Mouse (Mus musculus) Muller cell, postnatal 12 days (primary cell): ENCODE results near the gene Gxylt2.
A peak's percentile ranks its signal among the peaks of the same experiment; 100 is the strongest.

Source experiments
- DNase-seq: peaks from one replicate; pipeline ENCODE4 v3.0.0-alpha.2; 2015; ENCODE audit errors: inconsistent ontology term

Gxylt2 gene

DNA sequence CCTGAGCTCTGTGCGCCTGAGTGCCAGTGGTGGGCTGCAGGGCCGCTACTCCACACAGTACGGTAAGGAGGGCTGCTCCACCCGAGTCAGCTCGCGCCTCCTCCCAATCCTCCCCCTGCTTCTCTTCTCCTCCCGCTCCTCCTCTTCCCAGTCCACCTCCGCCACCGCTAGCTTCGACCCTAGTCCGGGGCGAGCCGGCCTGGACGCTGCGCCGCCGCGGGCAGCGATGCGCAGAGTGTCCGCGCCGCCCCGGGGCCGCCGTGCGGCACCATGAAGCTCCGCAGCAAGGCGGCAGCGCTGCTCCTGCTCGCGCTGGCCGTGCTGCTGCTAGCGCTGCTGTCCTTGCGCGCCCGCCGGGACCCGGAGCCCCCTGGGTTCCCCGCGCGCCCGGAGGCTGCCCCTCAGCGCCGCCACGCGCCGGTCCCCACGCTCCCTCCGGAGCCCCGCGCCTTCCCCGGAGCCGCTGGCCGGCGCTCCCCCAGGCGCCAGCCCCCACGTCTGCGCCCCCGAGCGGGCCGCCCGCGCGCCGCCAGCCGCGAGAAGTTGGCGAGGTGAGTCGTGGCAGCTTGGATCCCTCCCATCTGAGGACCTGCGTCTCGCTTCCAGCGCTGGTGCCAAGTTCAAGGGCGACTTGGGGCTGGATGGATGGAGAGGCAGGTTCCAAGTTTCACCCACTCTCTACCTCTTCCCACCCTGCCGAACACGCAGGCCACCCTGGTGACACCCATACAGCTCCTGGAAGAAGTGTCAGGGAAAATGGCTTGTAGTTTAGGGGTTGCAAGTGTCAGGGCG, at the start of gene Gxylt2:
Gene Gxylt2, plus strand, starts transcription at position 161 of the 792 bp plus-strand sequence.
- DNase-seq = peak; percentile 73

DNA sequence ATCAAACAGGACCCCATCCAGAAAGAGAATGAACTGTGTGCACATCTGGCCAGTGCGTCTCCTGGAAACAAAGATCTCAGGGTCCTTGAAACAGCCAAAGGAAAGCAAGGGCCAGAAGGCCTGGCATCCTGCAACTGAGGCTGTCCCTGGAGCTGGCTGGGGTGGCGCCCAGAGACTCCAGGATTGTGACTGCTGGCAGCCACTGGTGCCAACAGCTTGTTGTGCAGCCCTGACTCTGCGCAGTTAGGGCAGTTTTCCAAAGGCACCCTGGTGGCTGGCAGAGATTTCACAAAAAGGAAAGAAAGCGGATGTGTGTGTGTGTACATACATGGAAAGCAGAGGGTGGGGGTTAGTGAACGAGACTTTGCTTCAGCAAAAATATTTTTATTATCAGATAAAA, 44.1 kb upstream of the Gxylt2 start:
- peak; percentile 55 for DNase-seq

DNA sequence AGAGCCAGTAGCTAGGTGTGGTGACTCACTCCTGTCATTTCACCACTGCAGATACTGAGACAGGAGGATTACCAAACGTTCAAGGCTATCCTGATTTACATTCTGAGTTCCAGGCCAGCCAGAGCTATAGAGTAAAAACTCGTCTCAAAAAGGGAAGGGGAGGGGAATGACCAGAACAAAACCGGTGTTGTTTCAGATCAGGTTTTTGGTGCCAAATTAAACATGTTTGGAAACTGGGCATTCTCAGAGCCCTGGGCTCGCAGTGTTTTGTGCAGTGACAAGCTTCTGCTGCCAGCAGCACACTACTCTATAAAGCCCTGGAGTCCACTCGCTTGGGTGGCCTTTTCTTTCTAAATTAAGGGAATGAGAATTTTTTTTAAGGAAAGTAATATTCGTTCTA, 42.3 kb upstream of the Gxylt2 start:
- DNase-seq = no peak

DNA sequence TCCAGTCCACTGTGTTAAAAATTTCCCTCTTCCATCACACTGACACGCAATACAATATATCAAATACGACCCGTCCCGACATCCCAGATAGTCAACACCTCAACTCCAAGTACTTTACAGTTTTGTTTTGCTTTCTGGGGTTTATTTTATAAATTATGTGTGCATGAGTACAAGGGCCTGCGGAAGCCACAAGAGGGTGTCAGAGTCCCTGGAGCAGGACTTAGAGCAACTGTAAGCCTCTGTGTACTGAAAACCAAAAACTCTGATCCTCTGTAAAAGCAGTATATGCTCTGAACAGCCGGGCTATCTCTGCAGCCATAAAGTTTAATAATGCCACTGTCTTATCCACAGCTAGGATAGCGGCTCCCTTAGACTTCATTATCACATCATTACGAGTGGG, 36.9 kb upstream of the Gxylt2 start:
- no peak for DNase-seq

- no peak for DNase-seq
Observed at GRCm38 (mm10) chr6:100668858-100669257, 35.7 kb upstream of the Gxylt2 start.

- peak; percentile 58 for DNase-seq
Observed at GRCm38 (mm10) chr6:100670370-100670841, 34.1 kb upstream of the Gxylt2 start.

GRCm38 (mm10) chr6:100670880-100671344, 33.6 kb upstream of the Gxylt2 start, which contains the start of gene Shq1:
Gene Shq1, minus strand, starts transcription at chr6:100671157.
- DNase-seq = peak; percentile 88

DNA sequence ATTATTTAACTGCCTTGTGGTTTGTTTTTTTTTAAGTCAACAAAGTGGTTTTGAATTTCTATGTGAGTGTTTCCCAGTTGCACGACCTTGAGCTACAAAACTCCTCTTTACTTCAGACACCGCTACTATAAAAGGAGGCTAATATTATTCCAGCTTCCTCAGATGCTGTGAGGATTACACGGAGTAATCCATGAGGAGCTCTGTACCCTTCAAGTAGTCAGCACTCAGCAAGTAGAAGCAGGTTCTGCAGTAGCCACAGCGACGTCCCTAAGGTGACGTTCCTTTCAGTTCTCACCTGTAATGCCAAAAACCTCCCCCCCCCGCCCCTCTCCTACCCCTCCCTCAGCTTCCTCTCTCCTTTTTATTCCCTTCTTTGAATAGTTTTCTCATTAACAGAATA, 33.1 kb upstream of the Gxylt2 start:
- DNase-seq = no peak

- DNase-seq = peak; percentile 25
Observed at GRCm38 (mm10) chr6:100674974-100675373, 29.6 kb upstream of the Gxylt2 start.

DNA sequence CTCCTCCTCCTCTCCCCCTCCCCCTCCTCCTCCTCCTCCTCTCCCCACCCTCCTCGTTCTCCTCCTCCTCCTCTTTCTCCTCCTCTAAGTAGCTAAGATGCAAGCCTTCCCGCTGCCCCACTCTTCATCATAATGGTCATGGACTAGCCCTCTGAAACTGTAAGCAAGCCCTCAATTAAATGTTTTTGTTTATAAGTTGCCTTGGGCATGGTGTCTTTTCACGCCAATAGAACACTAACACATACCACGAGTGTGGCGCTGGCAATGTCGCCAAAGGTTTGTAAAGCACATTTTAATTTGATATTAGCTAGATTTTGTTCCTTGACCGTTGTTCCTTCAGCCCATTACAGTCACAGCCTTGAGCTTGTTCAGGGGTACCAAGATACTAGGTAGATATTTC, 28.1 kb upstream of the Gxylt2 start:
- no peak for DNase-seq

GRCm38 (mm10) chr6:100678636-100679035, 25.9 kb upstream of the Gxylt2 start:
- DNase-seq = no peak

GRCm38 (mm10) chr6:100686341-100686740, 18.2 kb upstream of the Gxylt2 start:
- DNase-seq = no peak

- DNase-seq = no peak
Observed at GRCm38 (mm10) chr6:100699986-100700385, 4.5 kb upstream of the Gxylt2 start.

DNA sequence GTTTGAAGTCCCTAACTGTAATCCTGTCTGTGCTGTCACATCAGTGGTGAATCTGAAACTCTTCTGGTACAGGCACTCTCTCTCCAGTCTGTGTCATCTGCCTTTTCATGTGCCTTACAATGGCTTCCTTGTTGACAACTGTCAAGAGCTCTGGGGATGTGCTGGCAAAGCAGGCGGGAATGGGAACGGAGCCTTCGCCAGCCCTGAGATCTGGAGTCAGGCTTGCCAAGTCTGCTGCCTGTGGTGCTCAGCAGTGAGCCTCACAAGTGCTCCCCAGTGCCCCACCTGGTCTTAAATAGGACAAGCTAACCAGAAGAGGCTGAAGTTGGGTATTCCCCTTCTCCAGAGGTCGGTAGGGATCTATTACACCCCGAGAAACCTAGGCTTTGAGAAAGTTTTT, 3.8 kb upstream of the Gxylt2 start:
- peak; percentile 55 for DNase-seq

- DNase-seq = no peak
Observed at GRCm38 (mm10) chr6:100704197-100704573, 349 bp upstream of the Gxylt2 start.

GRCm38 (mm10) chr6:100705366-100705811, 855 bp downstream of the Gxylt2 start:
- DNase-seq = no peak

- DNase-seq = no peak
Observed at GRCm38 (mm10) chr6:100706861-100707260, 2.3 kb downstream of the Gxylt2 start.

DNA sequence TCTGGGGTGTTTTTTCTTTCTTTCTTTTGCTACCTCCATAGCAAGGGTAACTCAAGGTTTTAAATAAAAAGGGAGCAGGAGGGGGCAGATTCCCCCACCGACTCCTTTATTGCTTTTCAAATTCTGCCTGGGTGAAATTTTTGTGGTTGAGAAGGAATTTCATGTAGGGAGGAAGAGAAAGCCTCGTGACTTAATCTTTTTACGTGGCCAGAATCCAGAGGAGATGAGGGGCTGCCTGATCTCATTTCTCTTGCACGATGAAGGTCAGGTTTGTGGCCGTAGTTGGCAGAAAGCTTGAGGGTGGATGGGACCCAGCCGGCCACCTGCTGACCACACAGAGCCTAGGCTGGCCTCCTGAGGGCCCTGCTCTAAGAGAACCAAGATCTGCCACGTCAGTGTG, 3.0 kb downstream of the Gxylt2 start:
- peak; percentile 90 for DNase-seq

DNA sequence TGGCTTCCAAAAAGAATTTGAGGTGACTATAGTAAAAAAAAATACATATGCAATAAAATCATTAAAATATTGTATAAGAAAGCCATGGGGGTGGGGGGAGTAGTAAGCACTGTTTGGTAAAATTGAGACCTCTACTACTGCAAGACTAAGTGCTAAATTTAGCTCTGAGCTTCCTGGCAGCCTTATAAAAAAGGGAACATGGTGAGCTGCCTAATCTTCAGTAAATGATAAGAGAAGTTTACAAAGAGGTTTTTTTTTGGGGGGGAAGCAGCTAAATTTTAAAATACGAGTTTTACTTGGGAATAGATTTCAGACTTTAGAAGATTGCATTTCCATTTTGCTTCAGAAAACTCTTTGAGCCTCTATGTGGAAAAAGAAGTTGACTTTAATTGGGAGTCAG, 3.7 kb downstream of the Gxylt2 start:
- no peak for DNase-seq

GRCm38 (mm10) chr6:100708996-100709395, 4.5 kb downstream of the Gxylt2 start:
- no peak for DNase-seq

DNA sequence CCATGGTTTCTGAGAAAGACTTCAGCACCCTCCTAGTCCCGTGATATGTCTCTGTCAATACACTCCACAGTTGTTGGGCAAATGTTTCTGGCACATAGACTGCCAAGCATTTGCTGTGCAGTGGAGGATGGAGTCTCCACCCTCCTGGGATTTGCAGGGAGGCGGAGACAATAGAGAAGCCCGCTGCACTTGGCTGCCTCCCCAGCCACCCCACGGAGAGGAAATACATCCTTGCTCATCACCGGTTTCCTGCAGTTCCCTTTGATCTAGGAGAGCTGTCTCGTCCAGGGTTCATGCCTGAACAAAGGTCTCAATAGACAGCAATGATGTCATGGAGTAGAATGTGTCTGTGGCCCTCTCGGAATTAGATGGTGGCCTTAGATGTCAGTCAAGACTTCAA, 4.9 kb downstream of the Gxylt2 start:
- DNase-seq = peak; percentile 90

DNA sequence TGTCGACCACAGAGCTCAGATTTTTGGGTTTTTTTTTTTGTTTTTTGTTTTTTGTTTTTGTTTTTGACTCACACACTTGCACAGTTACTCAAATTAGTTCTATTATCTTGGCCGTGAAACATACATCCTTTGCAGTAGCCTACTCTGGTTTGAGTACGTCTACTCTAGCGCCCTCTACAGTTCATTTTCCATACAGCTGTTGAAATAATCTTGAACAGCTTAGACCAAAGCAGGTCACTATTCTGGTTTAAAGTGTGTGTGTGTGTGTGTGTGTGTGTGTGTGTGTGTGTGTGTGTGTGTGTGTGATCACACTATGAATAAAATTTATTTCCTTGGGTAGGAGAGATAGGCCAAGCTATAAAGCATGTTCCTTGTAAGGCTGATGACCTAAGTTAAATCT, 5.6 kb downstream of the Gxylt2 start:
- DNase-seq = no peak

DNA sequence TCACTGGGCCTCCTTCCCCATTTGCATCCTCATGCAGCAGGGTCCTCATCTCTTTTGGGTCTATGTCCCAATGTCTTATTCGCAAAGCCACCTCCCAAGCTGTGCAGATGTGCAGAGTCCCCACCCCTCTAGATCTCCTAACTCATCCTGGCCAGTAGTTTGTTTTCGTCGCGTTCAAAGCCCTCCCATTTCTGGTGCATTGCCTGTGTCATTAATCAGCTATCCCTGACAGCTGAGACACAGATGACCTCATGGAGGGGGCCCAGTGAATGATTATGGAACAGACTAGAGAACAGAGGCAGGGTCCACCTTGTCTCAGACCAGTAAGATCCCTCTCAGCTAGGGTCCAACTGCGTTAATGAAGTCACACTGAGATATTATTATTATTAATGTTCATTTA, 6.3 kb downstream of the Gxylt2 start:
- DNase-seq = no peak
